Mouse (Mus musculus) lung, postnatal 0 days (tissue): ENCODE measurements around the gene Trmt2a. TPM values are rescaled to one million over a fixed set of nuclear protein-coding genes. Genes with fewer than 3 reads are reported as not detected.

ENCODE experiments used
- ATAC-seq: fragments of 200-750 bp; cut with Nextera tagmentation; 2 replicates; pipeline ENCODE4 v1.8.0; 2017; ENCODE audit warnings: moderate library complexity
- DNase-seq: peaks from one replicate; pipeline ENCODE4 v3.0.0-alpha.2; 2016; ENCODE audit warnings: low spot score
- H3K27ac ChIP-seq: fragments of 300-500 bp; sonication (generic); 2 replicates; pipeline ENCODE4 v1.5.1; 2014; ENCODE audit warnings: antibody characterized with exemption, mild to moderate bottlenecking, low read length, mixed read lengths
- H3K27me3 ChIP-seq: fragments of 300-500 bp; sonication (generic); replicated peaks from 2 replicates; pipeline ENCODE4 v1.6.1; 2014; ENCODE audit warnings: low read length, mixed read lengths; ENCODE audit not compliant: insufficient read depth
- H3K36me3 ChIP-seq: fragments of 300-500 bp; sonication (generic); 2 replicates; pipeline ENCODE4 v1.6.1; 2014; ENCODE audit warnings: low read length, mixed read lengths; ENCODE audit not compliant: insufficient read depth
- H3K4me1 ChIP-seq: fragments of 300-500 bp; sonication (generic); 2 replicates; pipeline ENCODE4 v1.6.1; 2014; ENCODE audit warnings: antibody characterized with exemption, low read depth, low read length, mixed read lengths; ENCODE audit not compliant: insufficient read depth
- H3K4me2 ChIP-seq: fragments of 300-500 bp; sonication (generic); replicated peaks from 2 replicates; pipeline ENCODE4 v1.6.1; 2014; ENCODE audit warnings: low read depth, mild to moderate bottlenecking, low read length, moderate library complexity, mixed read lengths
- H3K4me3 ChIP-seq: fragments of 300-500 bp; sonication (generic); 2 replicates; pipeline ENCODE4 v1.5.1; 2014; ENCODE audit warnings: low read depth, low read length
- H3K9ac ChIP-seq: fragments of 300-500 bp; sonication (generic); replicated peaks from 2 replicates; pipeline ENCODE4 v1.6.1; 2014; ENCODE audit warnings: low read depth, mild to moderate bottlenecking
- H3K9me3 ChIP-seq: fragments of 300-500 bp; sonication (generic); 2 replicates; pipeline ENCODE4 v1.6.1; 2016; ENCODE audit warnings: low read length, mixed read lengths
- CTCF ChIP-seq: IDR thresholded peaks from 2 replicates; pipeline ENCODE4 v1.5.1; 2016; ENCODE audit warnings: antibody characterized with exemption, mild to moderate bottlenecking
- EP300 ChIP-seq: IDR thresholded peaks from 2 replicates; pipeline ENCODE4 v1.6.1; 2016; ENCODE audit warnings: antibody characterized with exemption, mild to moderate bottlenecking, control low read depth
- WGBS: fragments of 180-500 bp; shearing (Covaris S2); extraction: QIAGEN DNeasy Blood & Tissue Kit; methylation state at CpG from one replicate; pipeline ENCODE4 v1.1.7; 2014; 5-methylcytosine and 5-hydroxymethylcytosine counted together
- polyA plus RNA-seq: library from polyadenylated mRNA; unstranded; fragments of >200 nt; fragmentation: Nextera tagmentation; extraction: Ambion mirVana; gene quantifications from 2 replicates; pipeline ENCODE4 v1.2.1, GENCODE M21; 2015

Trmt2a gene
- 39.2 and 39.7 TPM in 2 replicates for polyA plus RNA-seq

- peak; percentile 99 for DNase-seq
- WGBS: under 1% methylated on average over 89 of the region's 102 CpGs
These were observed at the start of gene Trmt2a, which contains the start of gene Ranbp1 for GRCm38 (mm10) chr16:18248433-18249363. TSS of gene Trmt2a (plus strand) at chr16:18248679. TSS of gene Ranbp1 (minus strand) at chr16:18248732.

GRCm38 (mm10) chr16:18200062-18200461 is 48.4 kb upstream of the Trmt2a start:
- no peak for TF ChIP-seq CTCF
- no peak for TF ChIP-seq EP300

More at GRCm38 (mm10) chr16:18248433-18249363, at the start of gene Trmt2a, which contains the start of gene Ranbp1:
- ATAC-seq: peak; percentile 97
- Histone ChIP-seq H3K27me3 (no peaks in the 10 kb centered on the region), H3K4me2 (peak within 1 kb of the TSS; percentile 96), H3K9ac (peak within 1 kb of the TSS; percentile 80), H3K9me3 (no peaks in the 10 kb centered on the region), H3K4me1 (peaks cover 14% of the 10 kb centered on the region), H3K36me3 (peaks cover 22% of the 10 kb centered on the region), H3K4me3 (peak within 1 kb of the TSS; percentile 92), H3K27ac (peak within 1 kb of the TSS; percentile 88)
- TF ChIP-seq CTCF: peak; percentile 20
- TF ChIP-seq EP300: no peak

GRCm38 (mm10) chr16:18201620-18202019 is 46.9 kb upstream of the Trmt2a start:
- Histone ChIP-seq H3K4me1 (no peaks in the 10 kb centered on the region), H3K9me3 (no peaks in the 10 kb centered on the region), H3K36me3 (no peaks in the 10 kb centered on the region), H3K4me2 (no peak overlapping the region), H3K9ac (no peak overlapping the region), H3K4me3 (no peak overlapping the region), H3K27me3 (no peaks in the 10 kb centered on the region), H3K27ac (no peak overlapping the region)
- DNase-seq (no peak), ATAC-seq (no peak)
- no peak for TF ChIP-seq CTCF
- no peak for TF ChIP-seq EP300
- 19% methylated on average over 1 of the region's 1 CpGs for WGBS

More at GRCm38 (mm10) chr16:18200062-18200461, 48.4 kb upstream of the Trmt2a start:
- Histone ChIP-seq H3K9ac (no peak overlapping the region), H3K27me3 (no peaks in the 10 kb centered on the region), H3K9me3 (no peaks in the 10 kb centered on the region), H3K36me3 (no peaks in the 10 kb centered on the region), H3K4me1 (no peaks in the 10 kb centered on the region), H3K4me2 (no peak overlapping the region), H3K4me3 (no peak overlapping the region), H3K27ac (no peak overlapping the region)
- no peak for DNase-seq
- 64% methylated on average over 2 of the region's 2 CpGs for WGBS
- ATAC-seq: no peak

GRCm38 (mm10) chr16:18202061-18202460 is 46.4 kb upstream of the Trmt2a start:
- Histone ChIP-seq H3K9ac (no peak overlapping the region), H3K4me1 (no peaks in the 10 kb centered on the region), H3K4me2 (no peak overlapping the region), H3K4me3 (no peak overlapping the region), H3K9me3 (no peaks in the 10 kb centered on the region), H3K36me3 (no peaks in the 10 kb centered on the region), H3K27ac (no peak overlapping the region), H3K27me3 (no peaks in the 10 kb centered on the region)
- 88% methylated on average over 1 of the region's 1 CpGs for WGBS
- DNase-seq (no peak), ATAC-seq (no peak)
- TF ChIP-seq CTCF (no peak), EP300 (no peak)

GRCm38 (mm10) chr16:18203430-18204091 is 44.9 kb upstream of the Trmt2a start:
- no peaks in the 10 kb centered on the region for H3K9me3 ChIP-seq
- no peak overlapping the region for H3K27ac ChIP-seq
- H3K4me2 ChIP-seq: no peak overlapping the region
- no peaks in the 10 kb centered on the region for H3K27me3 ChIP-seq
- no peak for DNase-seq
- H3K4me1 ChIP-seq: no peaks in the 10 kb centered on the region
- H3K36me3 ChIP-seq: no peaks in the 10 kb centered on the region
- H3K9ac ChIP-seq: no peak overlapping the region
- H3K4me3 ChIP-seq: no peak overlapping the region
- ATAC-seq: no peak
- TF ChIP-seq EP300 (no peak), CTCF (no peak)
- 62% methylated on average over 7 of the region's 7 CpGs for WGBS

GRCm38 (mm10) chr16:18210701-18211416 is 37.6 kb upstream of the Trmt2a start:
- WGBS: 16% methylated on average over 8 of the region's 8 CpGs

More at GRCm38 (mm10) chr16:18210701-18211416, 37.6 kb upstream of the Trmt2a start:
- H3K9me3 ChIP-seq: no peaks in the 10 kb centered on the region
- TF ChIP-seq EP300: no peak
- peak; percentile 89 for TF ChIP-seq CTCF
- no peaks in the 10 kb centered on the region for H3K27me3 ChIP-seq
- peak; percentile 47; the same call in 1 of the 2 replicates for ATAC-seq
- H3K9ac ChIP-seq: no peak overlapping the region
- DNase-seq: peak; percentile 60
- no peak overlapping the region for H3K4me3 ChIP-seq
- H3K27ac ChIP-seq: no peak overlapping the region
- no peaks in the 10 kb centered on the region for H3K4me1 ChIP-seq
- H3K4me2 ChIP-seq: no peak overlapping the region
- no peaks in the 10 kb centered on the region for H3K36me3 ChIP-seq
